Mouse (Mus musculus) heart, adult 2 months (tissue): ENCODE results near the gene Timm10. TPM values are rescaled to one million over a fixed set of nuclear protein-coding genes. Genes with fewer than 3 reads are reported as not detected.

Source experiments
- DNase-seq, 2 experiments: peaks; one replicate each; pipeline ENCODE4 v3.0.0; 2021
- H3K27ac ChIP-seq: fragments of 200-600 bp; 2 replicates; pipeline ENCODE4 v1.8.1; 2022
- H3K27me3 ChIP-seq: fragments of 200-500 bp; 2 replicates; pipeline ENCODE4 v1.6.1; 2012; ENCODE audit warnings: mild to moderate bottlenecking, low read length, inconsistent platforms, mixed read lengths; ENCODE audit not compliant: control insufficient read depth, insufficient read depth
- H3K36me3 ChIP-seq: fragments of 200-500 bp; 2 replicates; pipeline ENCODE4 v1.6.1; 2012; ENCODE audit warnings: low read length, inconsistent platforms; ENCODE audit not compliant: control insufficient read depth, insufficient read depth
- H3K4me1 ChIP-seq: fragments of 200-500 bp; 2 replicates; pipeline ENCODE4 v1.6.1; 2011; ENCODE audit warnings: low read length; ENCODE audit not compliant: control insufficient read depth, insufficient read depth
- H3K4me3 ChIP-seq: fragments of 200-600 bp; 2 replicates; pipeline ENCODE4 v1.8.1; 2022
- H3K79me2 ChIP-seq: fragments of 200-500 bp; replicated peaks from 2 replicates; pipeline ENCODE4 v1.6.1; 2012; ENCODE audit warnings: mild to moderate bottlenecking, inconsistent platforms, low read length, moderate library complexity, mixed read lengths; ENCODE audit not compliant: control insufficient read depth, insufficient read depth
- H3K9ac ChIP-seq: fragments of 200-500 bp; 2 replicates; pipeline ENCODE4 v1.6.1; 2012; ENCODE audit warnings: low read depth, mild to moderate bottlenecking, control low read depth, inconsistent platforms, low read length, mixed read lengths
- CTCF ChIP-seq: fragments of 200-600 bp; IDR thresholded peaks from 2 replicates; pipeline ENCODE4 v1.8.1; 2022; ENCODE audit warnings: antibody characterized with exemption, mild to moderate bottlenecking, moderate library complexity
- EP300 ChIP-seq: fragments of 200-500 bp; IDR thresholded peaks from 2 replicates; pipeline ENCODE4 v1.6.1; 2011; ENCODE audit warnings: low read depth, low read length, control low read depth; ENCODE audit not compliant: insufficient read depth
- POLR2A ChIP-seq: fragments of 200-500 bp; IDR thresholded peaks from 2 replicates; pipeline ENCODE4 v1.6.1; 2011; ENCODE audit warnings: mild to moderate bottlenecking, low read depth, low read length, control low read depth; ENCODE audit not compliant: insufficient read depth
- WGBS: fragments of 180-500 bp; shearing (Covaris S2); methylation state at CpG from one replicate; pipeline ENCODE4 v1.1.7; 2018; 5-methylcytosine and 5-hydroxymethylcytosine counted together
- intact Hi-C: fragments of 180-260 bp; cut with DNase I; formaldehyde crosslinking; loops from one replicate; pipeline ENCODE4 v1.15.1; 2025
- polyA plus RNA-seq: library from polyadenylated mRNA; depleted of rRNA; stranded (reverse); fragments of >200 nt; gene quantifications from 2 replicates; pipeline ENCODE4 v1.2.3, GENCODE M21; 2012
- total RNA-seq, 2 experiments: library from RNA; stranded (reverse); gene quantifications; 2 replicates each; pipeline ENCODE4 v1.2.3; 2021

The Timm10 gene
- total and polyA plus RNA-seq, 3 experiments = 106 to 129 (median 123) TPM

- Histone ChIP-seq H3K4me1 (no peaks in the 10 kb centered on the region; the same call in 1 of the 2 replicates), H3K4me3 (peak overlapping the region; percentile 69), H3K27me3 (peaks cover 4% of the 10 kb centered on the region; the same call in 1 of the 2 replicates), H3K36me3 (no peaks in the 10 kb centered on the region), H3K9ac (peak overlapping the region; percentile 59), H3K79me2 (no peaks in the 10 kb centered on the region), H3K27ac (peak overlapping the region; percentile 68)
- TF ChIP-seq POLR2A (no peak), EP300 (no peak), CTCF (no peak)
- 15% methylated on average over 17 of the region's 17 CpGs for WGBS
- intact Hi-C loops = no loop called here
- DNase-seq = no peak
Measured at GRCm38 (mm10) chr2:84840748-84841563, 14.2 kb downstream of the Timm10 start.

- Histone ChIP-seq H3K4me1 (no peaks in the 10 kb centered on the region; the same call in 1 of the 2 replicates), H3K4me3 (no peak overlapping the region), H3K27me3 (peaks cover 4% of the 10 kb centered on the region; the same call in 1 of the 2 replicates), H3K9ac (no peak overlapping the region), H3K27ac (no peak overlapping the region), H3K36me3 (no peaks in the 10 kb centered on the region), H3K79me2 (no peaks in the 10 kb centered on the region)
- intact Hi-C loops = no loop called here
- TF ChIP-seq POLR2A (no peak), CTCF (no peak)
- DNase-seq = peak in 1 of 2 experiments; percentile 21
Measured at GRCm38 (mm10) chr2:84841905-84842304, 15.1 kb downstream of the Timm10 start.

- Histone ChIP-seq H3K4me1 (no peaks in the 10 kb centered on the region; the same call in 1 of the 2 replicates), H3K9ac (no peak overlapping the region), H3K4me3 (no peak overlapping the region), H3K79me2 (no peaks in the 10 kb centered on the region), H3K27ac (no peak overlapping the region), H3K27me3 (peaks cover 4% of the 10 kb centered on the region; the same call in 1 of the 2 replicates), H3K36me3 (no peaks in the 10 kb centered on the region)
- WGBS = 82% methylated on average over 6 of the region's 6 CpGs
- no peak for DNase-seq
- no peak for TF ChIP-seq POLR2A
- intact Hi-C loops = no loop called here
Measured at GRCm38 (mm10) chr2:84843654-84844053, 16.9 kb downstream of the Timm10 start.

- Histone ChIP-seq H3K9ac (no peak overlapping the region), H3K4me1 (no peaks in the 10 kb centered on the region; the same call in 1 of the 2 replicates), H3K27ac (no peak overlapping the region)
Measured at GRCm38 (mm10) chr2:84845226-84845625, 18.4 kb downstream of the Timm10 start.

GRCm38 (mm10) chr2:84850407-84851129, 23.8 kb downstream of the Timm10 start:
- H3K27ac ChIP-seq = peak overlapping the region; percentile 37
- no peaks in the 10 kb centered on the region for H3K36me3 ChIP-seq
- H3K9ac ChIP-seq = no peak overlapping the region
- TF ChIP-seq EP300 (no peak), CTCF (no peak)
- 68% methylated on average over 7 of the region's 7 CpGs for WGBS
- no peak for DNase-seq
- intact Hi-C loops = no loop called here
- peaks cover 1% of the 10 kb centered on the region; the same call in 1 of the 2 replicates for H3K4me1 ChIP-seq
- no peaks in the 10 kb centered on the region for H3K79me2 ChIP-seq
- no peak overlapping the region for H3K4me3 ChIP-seq
- no peaks in the 10 kb centered on the region for H3K27me3 ChIP-seq

More at GRCm38 (mm10) chr2:84845226-84845625, 18.4 kb downstream of the Timm10 start:
- Histone ChIP-seq H3K4me3 (no peak overlapping the region), H3K36me3 (no peaks in the 10 kb centered on the region), H3K27me3 (no peaks in the 10 kb centered on the region; the same call in 1 of the 2 replicates), H3K79me2 (no peaks in the 10 kb centered on the region)
- TF ChIP-seq CTCF = no peak
- TF ChIP-seq POLR2A = no peak
- no peak for TF ChIP-seq EP300
- WGBS = 16% methylated on average over 1 of the region's 1 CpGs
- intact Hi-C loops = no loop called here
- DNase-seq = no peak
